Mouse (Mus musculus): ENCODE results near the gene Appl2. TPM values are rescaled to one million over a fixed set of nuclear protein-coding genes. Genes with fewer than 3 reads are reported as not detected.

Gene Appl2
- polyA plus RNA-seq, 1 experiment from 2014 or later = 28.2 TPM

Other genes with a start within 250 kb of the Appl2 start
- gene Aldh1l2, start 114.6 kb downstream of the Appl2 start, polyA plus RNA-seq (2014; fragmentation: Nextera tagmentation; extraction: Ambion mirVana) = 6.5 and 7.8 TPM in 2 replicates
- 36.7 and 40.8 TPM in 2 replicates for gene Washc4, start 105.0 kb downstream of the Appl2 start, polyA plus RNA-seq (2014; fragmentation: Nextera tagmentation; extraction: Ambion mirVana)
- gene 1500009L16Rik, start 74.1 kb upstream of the Appl2 start, polyA plus RNA-seq (2014; fragmentation: Nextera tagmentation; extraction: Ambion mirVana) = 40.0 and 44.3 TPM in 2 replicates